Mouse (Mus musculus): ENCODE results near the gene Nr3c2. TPM values are rescaled to one million over a fixed set of nuclear protein-coding genes. Genes with fewer than 3 reads are reported as not detected.

Nr3c2 gene
- polyA plus RNA-seq, 1 experiment: 1.2 TPM

- TF ChIP-seq POLR2A (IDR thresholded peaks at IDR 0.05; ENCODE audit: insufficient read depth, low read length): no peak
- no peak for TF ChIP-seq EP300 (IDR thresholded peaks at IDR 0.05; ENCODE audit: insufficient read depth, low read depth, low read length)
- TF ChIP-seq CTCF (IDR thresholded peaks at IDR 0.05; ENCODE audit: low read depth, low read length): no peak
- H3K9me3 ChIP-seq (replicated peaks; ENCODE audit: control insufficient read depth, insufficient read depth, low read length, poor library complexity, severe bottlenecking): no peaks in the 10 kb centered on the region
- H3K27me3 ChIP-seq (ENCODE audit: control insufficient read depth, insufficient read depth, low read length, poor library complexity, severe bottlenecking): no peaks in the 10 kb centered on the region
- H3K4me3 ChIP-seq (ENCODE audit: low read depth, low read length): no peak overlapping the region
- H3K4me1 ChIP-seq (ENCODE audit: control insufficient read depth, insufficient read depth, low read length): no peaks in the 10 kb centered on the region
- no peak overlapping the region for H3K9ac ChIP-seq (ENCODE audit: low read depth, poor library complexity, severe bottlenecking)
- no peaks in the 10 kb centered on the region for H3K36me3 ChIP-seq (ENCODE audit: control insufficient read depth, insufficient read depth, low read length, poor library complexity, severe bottlenecking)
- no peak overlapping the region for H3K27ac ChIP-seq (ENCODE audit: insufficient read depth, low read length)
Observed at GRCm38 (mm10) chr8:76984082-76984481, 84.8 kb downstream of the Nr3c2 start.

- Histone ChIP-seq H3K27me3 (ENCODE audit: control insufficient read depth, insufficient read depth, low read length, poor library complexity, severe bottlenecking) (no peaks in the 10 kb centered on the region), H3K36me3 (ENCODE audit: control insufficient read depth, insufficient read depth, low read length, poor library complexity, severe bottlenecking) (no peaks in the 10 kb centered on the region), H3K4me1 (ENCODE audit: control insufficient read depth, insufficient read depth, low read length) (no peaks in the 10 kb centered on the region), H3K9me3 (replicated peaks; ENCODE audit: control insufficient read depth, insufficient read depth, low read length, poor library complexity, severe bottlenecking) (no peaks in the 10 kb centered on the region), H3K27ac (ENCODE audit: insufficient read depth, low read length) (no peak overlapping the region), H3K9ac (ENCODE audit: low read depth, poor library complexity, severe bottlenecking) (no peak overlapping the region), H3K4me3 (ENCODE audit: low read depth, low read length) (no peak overlapping the region)
- TF ChIP-seq EP300 (IDR thresholded peaks at IDR 0.05; ENCODE audit: insufficient read depth, low read depth, low read length): no peak
- TF ChIP-seq CTCF (IDR thresholded peaks at IDR 0.05; ENCODE audit: low read depth, low read length): no peak
- TF ChIP-seq POLR2A (IDR thresholded peaks at IDR 0.05; ENCODE audit: insufficient read depth, low read length): no peak
Observed at GRCm38 (mm10) chr8:76984851-76985250, 85.6 kb downstream of the Nr3c2 start.

GRCm38 (mm10) chr8:76987876-76988275, 88.6 kb downstream of the Nr3c2 start:
- TF ChIP-seq EP300 (IDR thresholded peaks at IDR 0.05; ENCODE audit: insufficient read depth, low read depth, low read length) (no peak), POLR2A (IDR thresholded peaks at IDR 0.05; ENCODE audit: insufficient read depth, low read length) (no peak), CTCF (IDR thresholded peaks at IDR 0.05; ENCODE audit: low read depth, low read length) (no peak)
- H3K9ac ChIP-seq (ENCODE audit: low read depth, poor library complexity, severe bottlenecking): no peak overlapping the region
- no peak overlapping the region for H3K27ac ChIP-seq (ENCODE audit: insufficient read depth, low read length)
- no peaks in the 10 kb centered on the region for H3K27me3 ChIP-seq (ENCODE audit: control insufficient read depth, insufficient read depth, low read length, poor library complexity, severe bottlenecking)
- no peak overlapping the region for H3K4me3 ChIP-seq (ENCODE audit: low read depth, low read length)
- H3K4me1 ChIP-seq (ENCODE audit: control insufficient read depth, insufficient read depth, low read length): no peaks in the 10 kb centered on the region
- H3K36me3 ChIP-seq (ENCODE audit: control insufficient read depth, insufficient read depth, low read length, poor library complexity, severe bottlenecking): no peaks in the 10 kb centered on the region
- H3K9me3 ChIP-seq (replicated peaks; ENCODE audit: control insufficient read depth, insufficient read depth, low read length, poor library complexity, severe bottlenecking): no peaks in the 10 kb centered on the region

- Histone ChIP-seq H3K36me3 (ENCODE audit: control insufficient read depth, insufficient read depth, low read length, poor library complexity, severe bottlenecking) (no peaks in the 10 kb centered on the region), H3K9ac (ENCODE audit: low read depth, poor library complexity, severe bottlenecking) (no peak overlapping the region), H3K27ac (ENCODE audit: insufficient read depth, low read length) (no peak overlapping the region), H3K4me3 (ENCODE audit: low read depth, low read length) (no peak overlapping the region), H3K4me1 (ENCODE audit: control insufficient read depth, insufficient read depth, low read length) (no peaks in the 10 kb centered on the region), H3K27me3 (ENCODE audit: control insufficient read depth, insufficient read depth, low read length, poor library complexity, severe bottlenecking) (no peaks in the 10 kb centered on the region), H3K9me3 (replicated peaks; ENCODE audit: control insufficient read depth, insufficient read depth, low read length, poor library complexity, severe bottlenecking) (no peaks in the 10 kb centered on the region)
- no peak for TF ChIP-seq POLR2A (IDR thresholded peaks at IDR 0.05; ENCODE audit: insufficient read depth, low read length)
- TF ChIP-seq EP300 (IDR thresholded peaks at IDR 0.05; ENCODE audit: insufficient read depth, low read depth, low read length): no peak
- TF ChIP-seq CTCF (IDR thresholded peaks at IDR 0.05; ENCODE audit: low read depth, low read length): no peak
Observed at GRCm38 (mm10) chr8:76998276-76998675, 99.0 kb downstream of the Nr3c2 start.

- Histone ChIP-seq H3K27me3 (ENCODE audit: control insufficient read depth, insufficient read depth, low read length, poor library complexity, severe bottlenecking) (no peaks in the 10 kb centered on the region), H3K9ac (ENCODE audit: low read depth, poor library complexity, severe bottlenecking) (no peak overlapping the region), H3K36me3 (ENCODE audit: control insufficient read depth, insufficient read depth, low read length, poor library complexity, severe bottlenecking) (no peaks in the 10 kb centered on the region), H3K4me3 (ENCODE audit: low read depth, low read length) (no peak overlapping the region), H3K27ac (ENCODE audit: insufficient read depth, low read length) (no peak overlapping the region), H3K4me1 (ENCODE audit: control insufficient read depth, insufficient read depth, low read length) (no peaks in the 10 kb centered on the region), H3K9me3 (replicated peaks; ENCODE audit: control insufficient read depth, insufficient read depth, low read length, poor library complexity, severe bottlenecking) (no peaks in the 10 kb centered on the region)
- TF ChIP-seq EP300 (IDR thresholded peaks at IDR 0.05; ENCODE audit: insufficient read depth, low read depth, low read length): no peak
- no peak for TF ChIP-seq POLR2A (IDR thresholded peaks at IDR 0.05; ENCODE audit: insufficient read depth, low read length)
- no peak for TF ChIP-seq CTCF (IDR thresholded peaks at IDR 0.05; ENCODE audit: low read depth, low read length)
Observed at GRCm38 (mm10) chr8:77009425-77009824, 110.2 kb downstream of the Nr3c2 start.

- Histone ChIP-seq H3K27me3 (ENCODE audit: control insufficient read depth, insufficient read depth, low read length, poor library complexity, severe bottlenecking) (no peaks in the 10 kb centered on the region), H3K27ac (ENCODE audit: insufficient read depth, low read length) (no peak overlapping the region), H3K4me3 (ENCODE audit: low read depth, low read length) (no peak overlapping the region), H3K36me3 (ENCODE audit: control insufficient read depth, insufficient read depth, low read length, poor library complexity, severe bottlenecking) (no peaks in the 10 kb centered on the region), H3K9me3 (replicated peaks; ENCODE audit: control insufficient read depth, insufficient read depth, low read length, poor library complexity, severe bottlenecking) (no peaks in the 10 kb centered on the region), H3K9ac (ENCODE audit: low read depth, poor library complexity, severe bottlenecking) (no peak overlapping the region), H3K4me1 (ENCODE audit: control insufficient read depth, insufficient read depth, low read length) (no peaks in the 10 kb centered on the region)
- TF ChIP-seq EP300 (IDR thresholded peaks at IDR 0.05; ENCODE audit: insufficient read depth, low read depth, low read length) (no peak), CTCF (IDR thresholded peaks at IDR 0.05; ENCODE audit: low read depth, low read length) (no peak), POLR2A (IDR thresholded peaks at IDR 0.05; ENCODE audit: insufficient read depth, low read length) (no peak)
Observed at GRCm38 (mm10) chr8:77011985-77012384, 112.7 kb downstream of the Nr3c2 start.
